Mouse (Mus musculus) liver, embryonic 14.5 days (tissue): ENCODE results near the gene Ptpn18.

Experiments used
- CTCF ChIP-seq: IDR thresholded peaks from 2 replicates; pipeline ENCODE4 v1.5.1; 2016; ENCODE audit warnings: antibody characterized with exemption, low read depth, control low read depth
- EP300 ChIP-seq: IDR thresholded peaks from 2 replicates; pipeline ENCODE4 v1.6.1; 2016; ENCODE audit warnings: antibody characterized with exemption, low read depth

DNA sequence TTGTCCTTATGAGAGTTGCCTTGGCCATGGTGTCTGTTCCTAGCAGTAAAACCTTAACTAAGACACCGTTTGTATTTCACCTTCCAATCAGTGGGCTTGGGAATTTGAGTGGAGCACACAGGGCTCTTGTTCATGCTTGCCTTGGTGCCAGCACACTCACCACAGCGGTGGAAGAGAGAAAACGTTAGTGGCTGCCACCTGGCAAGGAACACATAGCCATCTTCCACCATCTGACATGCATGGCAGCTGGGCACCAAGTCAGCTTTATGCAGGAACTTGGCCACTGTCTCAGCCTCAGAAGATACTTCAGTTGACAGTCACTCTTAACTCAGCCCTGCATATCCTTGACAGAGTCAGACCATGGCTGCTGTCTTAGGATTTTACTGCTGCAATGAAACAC lies 64.1 kb downstream of the Ptpn18 start:
- TF ChIP-seq CTCF (no peak), EP300 (no peak)
